10 mouse cellular contexts compared by ENCODE assay signal in genomic region chr5:17689121-17689520, GRCm38 (mm10).
DNase-seq lines count a peak whose midpoint lies in the region; ATAC-seq and TF ChIP-seq lines count a peak whose summit lies in the region.
"Had no signal": no experiment of that assay in that cellular context is flagged by ENCODE, and none has a peak within 500 bp of the region (broad histone marks: within the 10 kb centered on the region; RNA-seq: fewer than 3 reads in every experiment).

No protein-coding gene starts in this region.

- no peak overlapping the region for H3K9ac ChIP-seq in heart, embryonic 11.5 days (ENCODE audit: low read depth, low read length)
- no peak overlapping the region for H3K9ac ChIP-seq in hindbrain, embryonic 16.5 days (ENCODE audit: low read depth, low read length)
- H3K9ac ChIP-seq: midbrain, embryonic 12.5 days had no signal

- no peak for ATAC-seq in heart, embryonic 11.5 days (replicated peaks; ENCODE audit: insufficient number of reproducible peaks, low FRiP score, low TSS enrichment)
- ATAC-seq in hindbrain, embryonic 16.5 days, result no peak
- ATAC-seq: hindbrain, postnatal 0 days had no signal

- H3K27me3 ChIP-seq in heart, embryonic 11.5 days (ENCODE audit: control insufficient read depth, insufficient read depth, low read length), result no peaks in the 10 kb centered on the region
- H3K27me3 ChIP-seq in hindbrain, embryonic 16.5 days (replicated peaks; ENCODE audit: control insufficient read depth, insufficient read depth, low read length), result no peaks in the 10 kb centered on the region
- H3K27me3 ChIP-seq: midbrain, embryonic 12.5 days had no signal

- no peak overlapping the region for H3K27ac ChIP-seq in heart, embryonic 11.5 days (ENCODE audit: low read depth, low read length)
- H3K27ac ChIP-seq in gastrocnemius, adult 2 months, result peak overlapping the region; percentile 81
- no peak overlapping the region for H3K27ac ChIP-seq in hindbrain, embryonic 16.5 days (ENCODE audit: low read depth, low read length)
- H3K27ac ChIP-seq: hindbrain, postnatal 0 days; midbrain, embryonic 12.5 days had no signal

- intact Hi-C loops in gastrocnemius, adult 2 months (cut with DNase I), result loop anchor here (5.0 kb wide), 1 partner anchor 112 kb away; no protein-coding TSS in a partner anchor
- intact Hi-C loops in heart, postnatal 25 days (cut with DNase I), result no loop called here

- whole genome bisulfite sequencing in heart, embryonic 11.5 days (ENCODE audit: insufficient replicate concordance), result 73% methylated on average over 2 of the region's 2 CpGs
- 60% methylated on average over 2 of the region's 2 CpGs for WGBS in hindbrain, embryonic 16.5 days

- H3K4me3 ChIP-seq in heart, embryonic 11.5 days (ENCODE audit: low read depth, low read length), result no peak overlapping the region
- no peak overlapping the region; the same call in 1 of the 2 replicates for H3K4me3 ChIP-seq in gastrocnemius, adult 2 months
- H3K4me3 ChIP-seq in hindbrain, embryonic 16.5 days (ENCODE audit: low read length), result no peak overlapping the region
- H3K4me3 ChIP-seq: midbrain, embryonic 12.5 days had no signal

- no peaks in the 10 kb centered on the region for H3K9me3 ChIP-seq in heart, embryonic 11.5 days (replicated peaks; ENCODE audit: control insufficient read depth, low read length)
- H3K9me3 ChIP-seq in hindbrain, embryonic 16.5 days (ENCODE audit: control insufficient read depth, low read length), result no peaks in the 10 kb centered on the region
- H3K9me3 ChIP-seq: midbrain, embryonic 12.5 days had no signal

- H3K4me1 ChIP-seq in heart, embryonic 11.5 days (ENCODE audit: control insufficient read depth, insufficient read depth, low read length), result no peaks in the 10 kb centered on the region
- H3K4me1 ChIP-seq in hindbrain, embryonic 16.5 days (ENCODE audit: control insufficient read depth, insufficient read depth, low read depth, low read length), result no peaks in the 10 kb centered on the region
- H3K4me1 ChIP-seq: midbrain, embryonic 12.5 days had no signal

- peak; percentile 46 to 65 for DNase-seq in heart, adult 18-20 months
- DNase-seq in gastrocnemius, adult 2 months, result peak; percentile 58
- peak; percentile 16 for DNase-seq in heart, postnatal 25 days (ENCODE audit: low spot score)
- peak; percentile 22 for DNase-seq in lung, postnatal 25 days (ENCODE audit: low spot score)
- no peak for DNase-seq in right cerebral cortex, postnatal 36 days (ENCODE audit: low spot score in 2 of 2)
- no peak for DNase-seq in right cerebral cortex, adult 18-20 months

- no peak for TF ChIP-seq CTCF in gastrocnemius, adult 2 months (IDR thresholded peaks at IDR 0.05)

- H3K36me3 ChIP-seq in heart, embryonic 11.5 days (ENCODE audit: control insufficient read depth, insufficient read depth, low read length), result no peaks in the 10 kb centered on the region
- H3K36me3 ChIP-seq in hindbrain, embryonic 16.5 days (ENCODE audit: control insufficient read depth, insufficient read depth, low read length), result no peaks in the 10 kb centered on the region
- H3K36me3 ChIP-seq: midbrain, embryonic 12.5 days had no signal

- H3K4me2 ChIP-seq in heart, embryonic 11.5 days, result no peak overlapping the region
- H3K4me2 ChIP-seq in hindbrain, embryonic 16.5 days (ENCODE audit: low read length), result no peak overlapping the region
- H3K4me2 ChIP-seq: midbrain, embryonic 12.5 days had no signal

Comparison
In these comparisons a context has a peak if more than half of its experiments do, and no peak if none do; other contexts are left out.
1. DNase-seq: peak in heart, adult 18-20 months (2 of 2), gastrocnemius, adult 2 months (single experiment), heart, postnatal 25 days (single experiment) and lung, postnatal 25 days (single experiment); none in right cerebral cortex, postnatal 36 days (0 of 2) and right cerebral cortex, adult 18-20 months (single experiment).